8 mouse cellular contexts compared by ENCODE assay signal in the genomic region with DNA sequence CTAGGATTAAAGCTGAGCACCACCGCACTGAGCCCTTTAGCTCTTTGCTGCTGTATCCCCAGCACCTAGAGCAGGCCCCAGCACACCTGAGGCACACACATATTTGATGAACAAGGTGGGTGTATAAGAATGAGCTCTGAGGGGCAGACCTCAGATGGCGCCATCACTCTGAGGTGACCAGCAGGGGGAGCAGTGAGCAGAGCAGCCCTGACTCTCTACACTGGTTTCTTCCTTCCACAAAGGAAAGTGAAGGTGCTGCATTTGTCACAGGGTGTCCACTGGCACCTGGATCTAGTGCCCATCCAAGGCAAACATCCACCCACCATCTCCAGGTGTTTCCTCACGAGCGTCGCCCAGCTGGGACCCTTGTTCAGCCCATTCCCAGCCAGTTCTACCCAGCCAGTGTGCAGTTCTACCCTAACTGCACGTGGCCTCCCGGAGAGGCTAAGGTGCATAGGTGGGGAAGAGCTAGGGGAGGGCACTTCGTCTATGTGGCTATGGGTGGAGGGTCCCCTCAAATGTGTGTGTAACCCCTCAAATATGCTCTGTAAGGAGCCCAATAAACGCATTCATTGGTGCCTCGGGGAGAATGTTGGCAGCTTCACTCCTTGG. TPM values are rescaled to one million over a fixed set of nuclear protein-coding genes. Genes with fewer than 3 reads are reported as not detected.
DNase-seq lines count a peak whose midpoint lies in the region; ATAC-seq and TF ChIP-seq lines count a peak whose summit lies in the region.

No protein-coding gene starts in this region.

- H3K27me3 ChIP-seq in hindbrain, postnatal 0 days (ENCODE audit: insufficient read depth, low read length): no peaks in the 10 kb centered on the region
- no peaks in the 10 kb centered on the region for H3K27me3 ChIP-seq in lung, postnatal 0 days (replicated peaks; ENCODE audit: insufficient read depth, low read length)
- no peaks in the 10 kb centered on the region for H3K27me3 ChIP-seq in small intestine, adult 2 months (ENCODE audit: control insufficient read depth, insufficient read depth, low read length)

- WGBS in hindbrain, postnatal 0 days: 45% methylated on average over 10 of the region's 10 CpGs
- WGBS in lung, postnatal 0 days: 39% methylated on average over 10 of the region's 10 CpGs
- WGBS in small intestine, adult 2 months: 51% methylated on average over 10 of the region's 10 CpGs

- no peak for TF ChIP-seq POLR2A in embryonic fibroblast, embryonic 13.5 days (IDR thresholded peaks at IDR 0.05; ENCODE audit: low read depth, low read length)
- TF ChIP-seq POLR2A in small intestine, adult 2 months (IDR thresholded peaks at IDR 0.05; ENCODE audit: low read depth, low read length): no peak

- no peak overlapping the region for H3K9ac ChIP-seq in hindbrain, postnatal 0 days (replicated peaks; ENCODE audit: low read length)
- no peak overlapping the region for H3K9ac ChIP-seq in lung, postnatal 0 days (replicated peaks; ENCODE audit: low read depth)

- ATAC-seq in hindbrain, postnatal 0 days: peak; percentile 55
- ATAC-seq in lung, postnatal 0 days: peak; percentile 47

- no peak for TF ChIP-seq EP300 in lung, postnatal 0 days (IDR thresholded peaks at IDR 0.05)

- H3K4me2 ChIP-seq in hindbrain, postnatal 0 days (ENCODE audit: low read depth, low read length): no peak overlapping the region
- no peak overlapping the region for H3K4me2 ChIP-seq in lung, postnatal 0 days (replicated peaks; ENCODE audit: low read depth, low read length)

- TF ChIP-seq CTCF in embryonic fibroblast, embryonic 13.5 days (IDR thresholded peaks at IDR 0.05; ENCODE audit: borderline replicate concordance, insufficient read depth, low read length): peak; percentile 92
- peak; percentile 96 for TF ChIP-seq CTCF in hindbrain, postnatal 0 days (IDR thresholded peaks at IDR 0.05; ENCODE audit: low read depth)
- TF ChIP-seq CTCF in lung, postnatal 0 days (IDR thresholded peaks at IDR 0.05): peak; percentile 95
- peak; percentile 89; the same call in 1 of the 2 replicates for TF ChIP-seq CTCF in small intestine, adult 2 months (IDR thresholded peaks at IDR 0.05; ENCODE audit: extremely low read depth, insufficient read length, insufficient replicate concordance, low read depth, low read length)

- no peaks in the 10 kb centered on the region for H3K4me1 ChIP-seq in embryonic fibroblast, embryonic 13.5 days (ENCODE audit: control insufficient read depth, insufficient read depth, low read length)
- H3K4me1 ChIP-seq in hindbrain, postnatal 0 days (ENCODE audit: insufficient read depth, low read length): no peaks in the 10 kb centered on the region
- no peaks in the 10 kb centered on the region for H3K4me1 ChIP-seq in lung, postnatal 0 days (ENCODE audit: insufficient read depth, low read depth, low read length)
- H3K4me1 ChIP-seq in small intestine, adult 2 months (ENCODE audit: control insufficient read depth, insufficient read depth, insufficient read length, low read length): no peaks in the 10 kb centered on the region

- no peaks in the 10 kb centered on the region for H3K36me3 ChIP-seq in hindbrain, postnatal 0 days (ENCODE audit: insufficient read depth, low read length)
- no peaks in the 10 kb centered on the region for H3K36me3 ChIP-seq in lung, postnatal 0 days (ENCODE audit: insufficient read depth, low read length)
- H3K36me3 ChIP-seq in small intestine, adult 2 months (ENCODE audit: control insufficient read depth, insufficient read depth, low read length): no peaks in the 10 kb centered on the region

- no peaks in the 10 kb centered on the region for H3K9me3 ChIP-seq in hindbrain, postnatal 0 days (ENCODE audit: low read length)
- H3K9me3 ChIP-seq in lung, postnatal 0 days (ENCODE audit: low read length): no peaks in the 10 kb centered on the region

- no peak overlapping the region for H3K27ac ChIP-seq in embryonic fibroblast, embryonic 13.5 days (ENCODE audit: insufficient read depth, low read length)
- H3K27ac ChIP-seq in hindbrain, postnatal 0 days: no peak overlapping the region
- H3K27ac ChIP-seq in lung, postnatal 0 days (ENCODE audit: low read length): no peak overlapping the region
- no peak overlapping the region for H3K27ac ChIP-seq in small intestine, adult 2 months (ENCODE audit: insufficient read depth, low read depth, low read length)

- peak; percentile 69 for DNase-seq in right cerebral cortex, postnatal 14 days
- DNase-seq in right cerebral cortex, adult 18-20 months: no peak
- DNase-seq in adipocyte (ENCODE audit: low spot score): peak; percentile 70
- DNase-seq in hindbrain, postnatal 0 days (ENCODE audit: low spot score): peak; percentile 63
- DNase-seq in lung, postnatal 0 days (ENCODE audit: low spot score): peak; percentile 71
- no peak for DNase-seq in urinary bladder, adult 18-20 months (ENCODE audit: low spot score in 2 of 2)

- H3K4me3 ChIP-seq in embryonic fibroblast, embryonic 13.5 days (ENCODE audit: insufficient read depth, low read length): no peak overlapping the region
- no peak overlapping the region for H3K4me3 ChIP-seq in hindbrain, postnatal 0 days (ENCODE audit: low read length)
- no peak overlapping the region for H3K4me3 ChIP-seq in lung, postnatal 0 days (ENCODE audit: low read depth, low read length)
- H3K4me3 ChIP-seq in small intestine, adult 2 months (ENCODE audit: low read depth, low read length): no peak overlapping the region

RNA-seq across cellular contexts. Expression of a gene that starts 12.1 kb away (rescaled TPM):
- 33.3 and 41.4 TPM in 2 replicates for polyA plus RNA-seq in embryonic fibroblast, embryonic 13.5 days (2011; ENCODE audit: insufficient read length, low read depth, missing spikeins)
- total RNA-seq in hindbrain, postnatal 0 days (2014; rRNA removed): 142 and 149 TPM in 2 replicates
- polyA plus RNA-seq in hindbrain, postnatal 0 days (2015; fragmentation: Nextera tagmentation; extraction: Ambion mirVana): 318 and 348 TPM in 2 replicates
- 22.2 and 22.4 TPM in 2 replicates for polyA plus RNA-seq in lung, postnatal 0 days (2015; fragmentation: Nextera tagmentation; extraction: Ambion mirVana)
- 3.6 and 7.0 TPM in 2 replicates for polyA plus RNA-seq in small intestine, adult 2 months (2012; rRNA removed)

RNA-seq across cellular contexts. Expression of a gene that starts 16.8 kb away (rescaled TPM):
- polyA plus RNA-seq in embryonic fibroblast, embryonic 13.5 days (2011; ENCODE audit: insufficient read length, low read depth, missing spikeins): 142 and 223 TPM in 2 replicates
- total RNA-seq in hindbrain, postnatal 0 days (2014; rRNA removed): 49.8 and 52.7 TPM in 2 replicates
- 20.8 and 23.5 TPM in 2 replicates for polyA plus RNA-seq in hindbrain, postnatal 0 days (2015; fragmentation: Nextera tagmentation; extraction: Ambion mirVana)
- polyA plus RNA-seq in lung, postnatal 0 days (2015; fragmentation: Nextera tagmentation; extraction: Ambion mirVana): 121 and 150 TPM in 2 replicates
- 19.4 and 27.2 TPM in 2 replicates for polyA plus RNA-seq in small intestine, adult 2 months (2012; rRNA removed)

Comparison
In these comparisons a context has a peak if more than half of its experiments do, and no peak if none do; other contexts are left out.
1. DNase-seq: peak in right cerebral cortex, postnatal 14 days (single experiment), adipocyte (single experiment), hindbrain, postnatal 0 days (single experiment) and lung, postnatal 0 days (single experiment); none in right cerebral cortex, adult 18-20 months (single experiment) and urinary bladder, adult 18-20 months (0 of 2).
2. Peak in every context shown above with its lines, with median percentiles within 50 percentile points of each other: CTCF ChIP-seq.